Comparison of ENCODE assay signal across 13 mouse cellular contexts in genomic region chr10:78349464-78350165, GRCm38 (mm10). TPM values are rescaled to one million over a fixed set of nuclear protein-coding genes. Genes with fewer than 3 reads are reported as not detected.
DNase-seq lines count a peak whose midpoint lies in the region; ATAC-seq and TF ChIP-seq lines count a peak whose summit lies in the region.
"Had no signal": no experiment of that assay in that cellular context is flagged by ENCODE, and none has a peak within 500 bp of the region (broad histone marks: within the 10 kb centered on the region; RNA-seq: fewer than 3 reads in every experiment).

No protein-coding gene starts in this region.

- no peak for TF ChIP-seq CTCF in lung, embryonic 14.5 days (IDR thresholded peaks at IDR 0.05; ENCODE audit: low read depth)

- no peak overlapping the region for H3ac ChIP-seq in myocyte (ENCODE audit: control insufficient read depth, insufficient read length)

- H3K79me2 ChIP-seq in myocyte (ENCODE audit: control insufficient read depth, insufficient read depth) = peaks cover 17% of the 10 kb centered on the region

- 64% methylated on average over 15 of the region's 15 CpGs for WGBS in lung, embryonic 14.5 days
- WGBS in intestine, embryonic 15.5 days = 57% methylated on average over 15 of the region's 15 CpGs
- WGBS in kidney, embryonic 16.5 days = 54% methylated on average over 15 of the region's 15 CpGs

- H3K36me3 ChIP-seq in lung, embryonic 14.5 days (ENCODE audit: insufficient read depth) = no peaks in the 10 kb centered on the region
- no peaks in the 10 kb centered on the region for H3K36me3 ChIP-seq in intestine, embryonic 15.5 days
- peaks cover 4% of the 10 kb centered on the region for H3K36me3 ChIP-seq in kidney, embryonic 16.5 days (ENCODE audit: insufficient read depth, low read length)
- no peaks in the 10 kb centered on the region for H3K36me3 ChIP-seq in myocyte (ENCODE audit: control insufficient read depth, insufficient read depth)

- H3K9ac ChIP-seq in lung, embryonic 14.5 days = no peak overlapping the region
- H3K9ac ChIP-seq in intestine, embryonic 15.5 days = no peak overlapping the region
- peak overlapping the region; percentile 58 for H3K9ac ChIP-seq in kidney, embryonic 16.5 days (replicated peaks; ENCODE audit: low read length)

- H3K27ac ChIP-seq in lung, embryonic 14.5 days (ENCODE audit: low read depth) = no peak overlapping the region
- H3K27ac ChIP-seq in intestine, embryonic 15.5 days = no peak overlapping the region
- H3K27ac ChIP-seq in kidney, embryonic 16.5 days (ENCODE audit: low read length) = peak overlapping the region; percentile 91

- DNase-seq in lung, embryonic 14.5 days = no peak
- DNase-seq in lung, postnatal 36 days = no peak
- DNase-seq in right cerebral cortex, postnatal 36 days (ENCODE audit: low spot score in 2 of 2) = no peak
- no peak for DNase-seq in thymus, adult 18-20 months
- no peak for DNase-seq in spleen, postnatal 14 days (ENCODE audit: low spot score in 2 of 2)
- DNase-seq: cerebellum, postnatal 25 days; heart, postnatal 36 days; lung, postnatal 14 days; right cerebral cortex, postnatal 4 days; thymus, adult 2 months had no signal

- no peak overlapping the region for H3K4me3 ChIP-seq in lung, embryonic 14.5 days (ENCODE audit: low read depth, low read length)
- H3K4me3 ChIP-seq in intestine, embryonic 15.5 days (replicated peaks) = no peak overlapping the region
- H3K4me3 ChIP-seq in kidney, embryonic 16.5 days (ENCODE audit: low read length) = peak overlapping the region; percentile 96
- H3K4me3 ChIP-seq in myocyte = no peak overlapping the region

- no peak for TF ChIP-seq POLR2A in myocyte (IDR thresholded peaks at IDR 0.05; ENCODE audit: insufficient read length, low read depth)

- H3K4me1 ChIP-seq in lung, embryonic 14.5 days (ENCODE audit: insufficient read depth) = peaks cover 15% of the 10 kb centered on the region
- H3K4me1 ChIP-seq in intestine, embryonic 15.5 days (replicated peaks) = peaks cover 17% of the 10 kb centered on the region
- peaks cover 70% of the 10 kb centered on the region for H3K4me1 ChIP-seq in kidney, embryonic 16.5 days (ENCODE audit: insufficient read depth, low read length)

- H3K27me3 ChIP-seq in lung, embryonic 14.5 days (ENCODE audit: insufficient read depth, low read length) = no peaks in the 10 kb centered on the region
- H3K27me3 ChIP-seq in intestine, embryonic 15.5 days (replicated peaks) = no peaks in the 10 kb centered on the region
- H3K27me3 ChIP-seq in kidney, embryonic 16.5 days (ENCODE audit: insufficient read depth, low read length) = no peaks in the 10 kb centered on the region
- no peaks in the 10 kb centered on the region for H3K27me3 ChIP-seq in myocyte (ENCODE audit: control insufficient read depth, insufficient read depth, insufficient read length)

- H3K4me2 ChIP-seq in lung, embryonic 14.5 days = peak overlapping the region; percentile 87; the same call in 1 of the 2 replicates
- H3K4me2 ChIP-seq in intestine, embryonic 15.5 days (replicated peaks) = peak overlapping the region; percentile 87
- H3K4me2 ChIP-seq in kidney, embryonic 16.5 days (replicated peaks; ENCODE audit: low read depth, low read length) = peak overlapping the region; percentile 73
- H3K4me2 ChIP-seq in myocyte (ENCODE audit: low read depth) = peak overlapping the region; percentile 94

- ATAC-seq in lung, embryonic 14.5 days (ENCODE audit: insufficient read depth) = no peak
- ATAC-seq in intestine, embryonic 15.5 days = no peak
- peak; percentile 47 for ATAC-seq in kidney, embryonic 16.5 days (ENCODE audit: low FRiP score, low TSS enrichment)

- no peaks in the 10 kb centered on the region for H3K9me3 ChIP-seq in lung, embryonic 14.5 days (ENCODE audit: low read depth, low read length)
- no peaks in the 10 kb centered on the region for H3K9me3 ChIP-seq in intestine, embryonic 15.5 days
- no peaks in the 10 kb centered on the region for H3K9me3 ChIP-seq in kidney, embryonic 16.5 days (ENCODE audit: low read length)

TF ChIP-seq in myocyte, 11 proteins besides CTCF, POLR2A, EP300 and RAD21:
- peak in 1 of 3 experiments; percentile 19 for TF ChIP-seq MYOG (IDR thresholded peaks at IDR 0.05; ENCODE audit: control insufficient read depth in 1 of 3, insufficient read depth in 1 of 3, insufficient read length in 2 of 3, low read depth in 2 of 3)
- no peak for TF ChIP-seq MYOD1 (IDR thresholded peaks at IDR 0.05; ENCODE audit: control insufficient read depth in 1 of 3, insufficient read length in 2 of 3, low read depth in 2 of 3)

RNA-seq across cellular contexts. Expression of gene Agpat3, which starts 2.7 kb away (rescaled TPM):
- polyA plus RNA-seq in lung, embryonic 14.5 days (2014; fragmentation: Nextera tagmentation; extraction: Ambion mirVana) = 59.7 and 62.1 TPM in 2 replicates
- 58.2 and 70.6 TPM in 2 replicates for polyA plus RNA-seq in intestine, embryonic 15.5 days (2015; fragmentation: Nextera tagmentation; extraction: Ambion mirVana)
- polyA plus RNA-seq in kidney, embryonic 16.5 days (2015; fragmentation: Nextera tagmentation; extraction: Ambion mirVana) = 48.2 and 81.9 TPM in 2 replicates
- polyA plus RNA-seq in myocyte (2012; fragmentation: generic; extraction: Trizol) = 183 TPM
